In genomic region chr6:67530992-67531821, GRCm38 (mm10) we compare ENCODE assay signal across 10 mouse cellular contexts. TPM values are rescaled to one million over a fixed set of nuclear protein-coding genes. Genes with fewer than 3 reads are reported as not detected.
DNase-seq lines count a peak whose midpoint lies in the region; ATAC-seq and TF ChIP-seq lines count a peak whose summit lies in the region.
"Had no signal": no experiment of that assay in that cellular context is flagged by ENCODE, and none has a peak within 500 bp of the region (broad histone marks: within the 10 kb centered on the region; RNA-seq: fewer than 3 reads in every experiment).

No protein-coding gene starts in this region.

- no peaks in the 10 kb centered on the region for H3K9me3 ChIP-seq in embryonic facial prominence, embryonic 15.5 days (replicated peaks)
- H3K9me3 ChIP-seq in liver, embryonic 11.5 days (ENCODE audit: control insufficient read depth, low read length), result no peaks in the 10 kb centered on the region
- H3K9me3 ChIP-seq: heart, embryonic 15.5 days had no signal

- no peak for DNase-seq in left cerebral cortex, adult 2 months (ENCODE audit: extremely low spot score in 1 of 2, low spot score in 2 of 2)
- no peak for DNase-seq in left cerebral cortex, adult 8-10 months (ENCODE audit: low spot score in 2 of 2)
- DNase-seq in ES-CJ7 (ENCODE audit: low read depth, low spot score), result peak; percentile 37
- DNase-seq in lung, postnatal 14 days, result peak; percentile 25
- DNase-seq in left cerebral cortex, postnatal 4 days, result no peak
- no peak for DNase-seq in gastrocnemius, postnatal 25 days
- no peak for DNase-seq in liver, embryonic 11.5 days (ENCODE audit: low spot score)

- H3K36me3 ChIP-seq in embryonic facial prominence, embryonic 15.5 days, result no peaks in the 10 kb centered on the region
- no peaks in the 10 kb centered on the region for H3K36me3 ChIP-seq in liver, embryonic 11.5 days (ENCODE audit: control insufficient read depth, insufficient read depth, low read length)
- H3K36me3 ChIP-seq: heart, embryonic 15.5 days had no signal

- H3K4me2 ChIP-seq in embryonic facial prominence, embryonic 15.5 days (replicated peaks), result 0 out of 2 replicates have a peak overlapping the region, but pooled peaks have one; percentile 1
- no peak overlapping the region for H3K4me2 ChIP-seq in liver, embryonic 11.5 days
- H3K4me2 ChIP-seq: heart, embryonic 15.5 days had no signal

- 39% methylated on average over 9 of the region's 9 CpGs for WGBS in embryonic facial prominence, embryonic 15.5 days
- WGBS in liver, embryonic 11.5 days, result 49% methylated on average over 9 of the region's 9 CpGs

- no peak overlapping the region for H3K4me3 ChIP-seq in left cerebral cortex, adult 2 months
- H3K4me3 ChIP-seq in embryonic facial prominence, embryonic 15.5 days (replicated peaks), result no peak overlapping the region
- no peak overlapping the region for H3K4me3 ChIP-seq in liver, embryonic 11.5 days (ENCODE audit: low read depth, low read length)
- H3K4me3 ChIP-seq: heart, embryonic 15.5 days had no signal

- peak; percentile 56 for TF ChIP-seq CTCF in left cerebral cortex, adult 2 months (IDR thresholded peaks at IDR 0.05)

- H3K4me1 ChIP-seq in embryonic facial prominence, embryonic 15.5 days, result peaks cover 15% of the 10 kb centered on the region
- 0 out of 2 replicates have a peak, but pooled peaks cover 3% of the 10 kb centered on the region for H3K4me1 ChIP-seq in liver, embryonic 11.5 days (replicated peaks; ENCODE audit: control insufficient read depth, insufficient read depth, low read length)

- intact Hi-C loops in left cerebral cortex, adult 2 months (cut with DNase I), result loop anchor here (5.0 kb wide), 1 partner anchor 79 kb away; no protein-coding TSS in a partner anchor
- intact Hi-C loops in left cerebral cortex, postnatal 4 days (cut with DNase I), result no loop called here

- H3K9ac ChIP-seq in embryonic facial prominence, embryonic 15.5 days, result no peak overlapping the region
- H3K9ac ChIP-seq in liver, embryonic 11.5 days (ENCODE audit: low read depth, low read length), result no peak overlapping the region
- H3K9ac ChIP-seq: heart, embryonic 15.5 days had no signal

- ATAC-seq in embryonic facial prominence, embryonic 15.5 days (ENCODE audit: insufficient number of reproducible peaks, low FRiP score, low TSS enrichment, low read depth), result no peak
- no peak for ATAC-seq in liver, embryonic 11.5 days (replicated peaks; ENCODE audit: low FRiP score)

- no peak overlapping the region for H3K27ac ChIP-seq in left cerebral cortex, adult 2 months
- peak overlapping the region; percentile 74 for H3K27ac ChIP-seq in embryonic facial prominence, embryonic 15.5 days (replicated peaks)
- H3K27ac ChIP-seq in liver, embryonic 11.5 days (ENCODE audit: low read depth, low read length), result no peak overlapping the region
- H3K27ac ChIP-seq: heart, embryonic 15.5 days had no signal

- H3K27me3 ChIP-seq in embryonic facial prominence, embryonic 15.5 days, result peaks cover 49% of the 10 kb centered on the region
- H3K27me3 ChIP-seq in liver, embryonic 11.5 days (replicated peaks; ENCODE audit: control insufficient read depth, insufficient read depth, low read length), result peaks cover 42% of the 10 kb centered on the region

RNA-seq across cellular contexts. Expression of gene Tacstd2, which starts 4.4 kb away (rescaled TPM):
- total RNA-seq in left cerebral cortex, adult 2 months (2021), result not detected
- total RNA-seq in left cerebral cortex, adult 8-10 months (2022), result under 1 TPM in 1 of 4 experiments, not detected in 3; 0.28 TPM
- polyA plus RNA-seq in embryonic facial prominence, embryonic 15.5 days (2015; fragmentation: Nextera tagmentation; extraction: Ambion mirVana), result 154 and 198 TPM in 2 replicates
- total RNA-seq in left cerebral cortex, postnatal 4 days (2021), result under 1 TPM; 0.40 to 0.58 TPM
- not detected for total RNA-seq in gastrocnemius, postnatal 25 days (2021)
- polyA plus RNA-seq in liver, embryonic 11.5 days (2014; fragmentation: Nextera tagmentation; extraction: Ambion mirVana), result 2.1 and 3.4 TPM in 2 replicates

RNA-seq across cellular contexts. Expression of gene Il23r, which starts 39.6 kb away (rescaled TPM):
- total RNA-seq in left cerebral cortex, adult 2 months (2021), result not detected
- not detected for total RNA-seq in left cerebral cortex, adult 8-10 months (2022)
- polyA plus RNA-seq in embryonic facial prominence, embryonic 15.5 days (2015; fragmentation: Nextera tagmentation; extraction: Ambion mirVana), result 0.11 TPM in 1 of 2 replicates, not detected in the other
- total RNA-seq in left cerebral cortex, postnatal 4 days (2021), result not detected
- not detected for total RNA-seq in gastrocnemius, postnatal 25 days (2021)
- polyA plus RNA-seq in liver, embryonic 11.5 days (2014; fragmentation: Nextera tagmentation; extraction: Ambion mirVana), result not detected in 2 replicates
- polyA plus RNA-seq: heart, embryonic 15.5 days; limb, embryonic 14.5 days had no signal

Comparison
In these comparisons a context has a peak if more than half of its experiments do, and no peak if none do; other contexts are left out.
1. DNase-seq: peak in ES-CJ7 (single experiment) and lung, postnatal 14 days (single experiment); none in left cerebral cortex, adult 2 months (0 of 2), left cerebral cortex, adult 8-10 months (0 of 2), left cerebral cortex, postnatal 4 days (single experiment), gastrocnemius, postnatal 25 days (single experiment) and liver, embryonic 11.5 days (single experiment).